Mouse (Mus musculus) G1E-ER4 (cell line): ENCODE measurements around the gene Kcnh4. TPM values are rescaled to one million over a fixed set of nuclear protein-coding genes. Genes with fewer than 3 reads are reported as not detected.
A peak's percentile ranks its signal among the peaks of the same experiment; 100 is the strongest.

Experiments used
- GATA1 ChIP-seq: IDR thresholded peaks from one replicate; pipeline ENCODE4 v1.8.0; 2012; ENCODE audit warnings: low read length, inconsistent platforms
- polyA plus RNA-seq: library from polyadenylated mRNA; stranded (reverse); fragments of >175 nt; gene quantifications from 2 replicates; pipeline ENCODE4 v1.2.3, GENCODE M21; 2012

The Kcnh4 gene
- polyA plus RNA-seq, 1 experiment: not detected

- peak; percentile 46 for TF ChIP-seq GATA1
Measured at GRCm38 (mm10) chr11:100721776-100722492, 37.8 kb downstream of the Kcnh4 start.

GRCm38 (mm10) chr11:100721254-100721653 is 38.5 kb downstream of the Kcnh4 start:
- no peak for TF ChIP-seq GATA1

GRCm38 (mm10) chr11:100720345-100720744 is 39.4 kb downstream of the Kcnh4 start:
- TF ChIP-seq GATA1: no peak

- TF ChIP-seq GATA1: no peak
Measured at GRCm38 (mm10) chr11:100719893-100720292, 39.8 kb downstream of the Kcnh4 start.

- TF ChIP-seq GATA1: no peak
Measured at GRCm38 (mm10) chr11:100719312-100719711, 40.4 kb downstream of the Kcnh4 start.

GRCm38 (mm10) chr11:100718866-100719265 is 40.9 kb downstream of the Kcnh4 start:
- TF ChIP-seq GATA1: no peak

GRCm38 (mm10) chr11:100718462-100718861 is 41.3 kb downstream of the Kcnh4 start:
- no peak for TF ChIP-seq GATA1

GRCm38 (mm10) chr11:100716649-100717048 is 43.1 kb downstream of the Kcnh4 start:
- no peak for TF ChIP-seq GATA1

GRCm38 (mm10) chr11:100714948-100715347 is 44.8 kb downstream of the Kcnh4 start:
- TF ChIP-seq GATA1: no peak

- no peak for TF ChIP-seq GATA1
Measured at GRCm38 (mm10) chr11:100714534-100714915, 45.2 kb downstream of the Kcnh4 start.

- no peak for TF ChIP-seq GATA1
Measured at GRCm38 (mm10) chr11:100713735-100714533, 45.8 kb downstream of the Kcnh4 start, which contains the start of gene Hspb9. Hspb9 (plus strand) TSS chr11:100713850.

- TF ChIP-seq GATA1: no peak
Measured at GRCm38 (mm10) chr11:100713174-100713573, 46.6 kb downstream of the Kcnh4 start.

GRCm38 (mm10) chr11:100711783-100712615 is 47.7 kb downstream of the Kcnh4 start, which contains the start of gene Kat2a:
Kat2a (minus strand) TSS chr11:100712465.
- TF ChIP-seq GATA1: no peak

- TF ChIP-seq GATA1: no peak
Measured at GRCm38 (mm10) chr11:100710977-100711376, 48.8 kb downstream of the Kcnh4 start.

- TF ChIP-seq GATA1: no peak
Measured at GRCm38 (mm10) chr11:100710528-100710927, 49.2 kb downstream of the Kcnh4 start.
